Mouse (Mus musculus) T-helper 1 cell (primary cell): ENCODE data around the gene Igf2r.

Experiments
- in situ Hi-C: fragments of 300-600 bp; cut with MboI, MseI; formaldehyde crosslinking; loops from one replicate; pipeline ENCODE4 v1.15.1; 2025; ENCODE audit warnings: high pct_unique_total_duplicates

Igf2r gene

GRCm38 (mm10) chr17:12721118-12721886 is 48.2 kb downstream of the Igf2r start:
- in situ Hi-C loops, result loop anchor here (5.0 kb wide), 1 partner anchor 86 kb away; no protein-coding TSS in a partner anchor

- in situ Hi-C loops, result no loop called here
Observed at GRCm38 (mm10) chr17:12718251-12718650, 51.2 kb downstream of the Igf2r start.

- in situ Hi-C loops, result no loop called here
Observed at GRCm38 (mm10) chr17:12717445-12717844, 52.0 kb downstream of the Igf2r start.

- in situ Hi-C loops, result no loop called here
Observed at GRCm38 (mm10) chr17:12715032-12715431, 54.4 kb downstream of the Igf2r start.

GRCm38 (mm10) chr17:12714080-12714561 is 55.3 kb downstream of the Igf2r start:
- in situ Hi-C loops, result no loop called here

GRCm38 (mm10) chr17:12712993-12713392 is 56.5 kb downstream of the Igf2r start:
- in situ Hi-C loops, result no loop called here

GRCm38 (mm10) chr17:12712191-12712590 is 57.3 kb downstream of the Igf2r start:
- in situ Hi-C loops, result no loop called here

GRCm38 (mm10) chr17:12710976-12711375 is 58.5 kb downstream of the Igf2r start:
- in situ Hi-C loops, result no loop called here

GRCm38 (mm10) chr17:12710050-12710780 is 59.2 kb downstream of the Igf2r start:
- in situ Hi-C loops, result no loop called here

GRCm38 (mm10) chr17:12708398-12708797 is 61.1 kb downstream of the Igf2r start:
- in situ Hi-C loops, result no loop called here

GRCm38 (mm10) chr17:12706590-12707049 is 62.8 kb downstream of the Igf2r start:
- in situ Hi-C loops, result no loop called here

- in situ Hi-C loops, result no loop called here
Observed at GRCm38 (mm10) chr17:12702901-12703300, 66.6 kb downstream of the Igf2r start.

GRCm38 (mm10) chr17:12700373-12700772 is 69.1 kb downstream of the Igf2r start:
- in situ Hi-C loops, result no loop called here

GRCm38 (mm10) chr17:12691899-12692298 is 77.6 kb downstream of the Igf2r start:
- in situ Hi-C loops, result no loop called here

- in situ Hi-C loops, result no loop called here
Observed at GRCm38 (mm10) chr17:12689537-12689936, 79.9 kb downstream of the Igf2r start.

GRCm38 (mm10) chr17:12688427-12689110 is 80.9 kb downstream of the Igf2r start:
- in situ Hi-C loops, result no loop called here

- in situ Hi-C loops, result no loop called here
Observed at GRCm38 (mm10) chr17:12684928-12685624, 84.4 kb downstream of the Igf2r start.

GRCm38 (mm10) chr17:12684412-12684811 is 85.1 kb downstream of the Igf2r start:
- in situ Hi-C loops, result no loop called here

- in situ Hi-C loops, result no loop called here
Observed at GRCm38 (mm10) chr17:12683582-12683981, 85.9 kb downstream of the Igf2r start.

- in situ Hi-C loops, result no loop called here
Observed at GRCm38 (mm10) chr17:12678261-12678660, 91.2 kb downstream of the Igf2r start.

GRCm38 (mm10) chr17:12677139-12677538 is 92.3 kb downstream of the Igf2r start:
- in situ Hi-C loops, result no loop called here
